Mouse (Mus musculus): ENCODE data around the gene Sept1. TPM values are rescaled to one million over a fixed set of nuclear protein-coding genes. Genes with fewer than 3 reads are reported as not detected.

Gene Sept1
- 13.9 and 22.8 TPM in 2 replicates for polyA plus RNA-seq (2012; rRNA removed)

GRCm38 (mm10) chr7:127232622-127233367 lies at the start of gene Sept1, which contains the start of gene Zfp553:
Gene Sept1, minus strand, starts transcription at chr7:127233130.
Gene Zfp553, plus strand, starts transcription at chr7:127233061.

GRCm38 (mm10) chr7:127273925-127274789 lies 41.2 kb upstream of the Sept1 start, which contains the start of gene Sephs2:
Gene Sephs2, minus strand, starts transcription at chr7:127274055.

GRCm38 (mm10) chr7:127260309-127261111 lies 27.6 kb upstream of the Sept1 start, which contains the start of gene Dctpp1:
Gene Dctpp1, minus strand, starts transcription at chr7:127260709.

GRCm38 (mm10) chr7:127243870-127244657 lies 11.1 kb upstream of the Sept1 start, which contains the start of gene Zfp771:
Gene Zfp771, plus strand, starts transcription at chr7:127244274.

GRCm38 (mm10) chr7:127208553-127209438 lies 24.1 kb downstream of the Sept1 start, which contains the start of gene Mylpf:
Gene Mylpf, plus strand, starts transcription at chr7:127208890.

GRCm38 (mm10) chr7:127208295-127208552 lies 24.7 kb downstream of the Sept1 start, which contains the start of gene Tbc1d10b:
Gene Tbc1d10b, minus strand, starts transcription at chr7:127208468.

GRCm38 (mm10) chr7:127195544-127196295 lies 37.2 kb downstream of the Sept1 start, which contains the start of gene Cd2bp2:
Gene Cd2bp2, minus strand, starts transcription at chr7:127196050.

Other genes with a start within 250 kb of the Sept1 start
- 82.1 and 99.8 TPM in 2 replicates for gene Mvp, start 218.5 kb downstream of the Sept1 start, polyA plus RNA-seq (2012; rRNA removed)
- gene Pagr1b, start 216.6 kb downstream of the Sept1 start, polyA plus RNA-seq (2012; rRNA removed), result 2.2 and 4.7 TPM in 2 replicates
- 1.3 and 3.5 TPM in 2 replicates for gene Pagr1a, start 215.8 kb downstream of the Sept1 start, polyA plus RNA-seq (2012; rRNA removed)
- gene Gm42742, start 212.0 kb downstream of the Sept1 start, polyA plus RNA-seq (2012; rRNA removed), result 60.7 and 61.9 TPM in 2 replicates
- gene Prrt2, start 211.9 kb downstream of the Sept1 start, polyA plus RNA-seq (2012; rRNA removed), result 20.6 and 34.9 TPM in 2 replicates
- gene Maz, start 206.1 kb downstream of the Sept1 start, polyA plus RNA-seq (2012; rRNA removed), result 393 and 433 TPM in 2 replicates
- gene Kif22, start 190.7 kb downstream of the Sept1 start, polyA plus RNA-seq (2012; rRNA removed), result 6.5 and 11.3 TPM in 2 replicates
- gene Zg16, start 145.8 kb downstream of the Sept1 start, polyA plus RNA-seq (2012; rRNA removed), result 4.6 and 8.5 TPM in 2 replicates
- 31.3 and 37.2 TPM in 2 replicates for gene AI467606, start 141.8 kb downstream of the Sept1 start, polyA plus RNA-seq (2012; rRNA removed)
- 2.5 and 3.0 TPM in 2 replicates for gene Qprt, start 110.9 kb downstream of the Sept1 start, polyA plus RNA-seq (2012; rRNA removed)
- gene Spn, start 95.3 kb downstream of the Sept1 start, polyA plus RNA-seq (2012; rRNA removed), result 2.0 and 2.2 TPM in 2 replicates
- 22.5 and 27.3 TPM in 2 replicates for gene Cd2bp2, start 37.1 kb downstream of the Sept1 start, polyA plus RNA-seq (2012; rRNA removed)
- gene Tbc1d10b, start 24.7 kb downstream of the Sept1 start, polyA plus RNA-seq (2012; rRNA removed), result 37.8 and 46.0 TPM in 2 replicates
- gene Mylpf, start 24.2 kb downstream of the Sept1 start, polyA plus RNA-seq (2012; rRNA removed), result 0.89 and 1.2 TPM in 2 replicates
- 30.4 and 32.0 TPM in 2 replicates for gene Zfp553, start 69 bp downstream of the Sept1 start, polyA plus RNA-seq (2012; rRNA removed)
- 290 and 471 TPM in 2 replicates for gene Zfp771, start 11.1 kb upstream of the Sept1 start, polyA plus RNA-seq (2012; rRNA removed)
- 82.3 and 102 TPM in 2 replicates for gene Dctpp1, start 27.6 kb upstream of the Sept1 start, polyA plus RNA-seq (2012; rRNA removed)
- 19.5 and 24.6 TPM in 2 replicates for gene Sephs2, start 40.9 kb upstream of the Sept1 start, polyA plus RNA-seq (2012; rRNA removed)
- gene Itgal, start 63.1 kb upstream of the Sept1 start, polyA plus RNA-seq (2012; rRNA removed), result 4.3 and 4.5 TPM in 2 replicates
- gene Zfp768, start 112.5 kb upstream of the Sept1 start, polyA plus RNA-seq (2012; rRNA removed), result 48.6 and 54.8 TPM in 2 replicates
- 9.1 and 10.7 TPM in 2 replicates for gene Zfp747, start 142.9 kb upstream of the Sept1 start, polyA plus RNA-seq (2012; rRNA removed)
- 4.5 and 4.6 TPM in 2 replicates for gene 9130019O22Rik, start 154.0 kb upstream of the Sept1 start, polyA plus RNA-seq (2012; rRNA removed)
- gene E430018J23Rik, start 160.5 kb upstream of the Sept1 start, polyA plus RNA-seq (2012; rRNA removed), result 7.9 and 11.6 TPM in 2 replicates
- gene Zfp764, start 173.7 kb upstream of the Sept1 start, polyA plus RNA-seq (2012; rRNA removed), result 7.0 and 8.5 TPM in 2 replicates
- 34.3 and 36.2 TPM in 2 replicates for gene Zfp688, start 188.9 kb upstream of the Sept1 start, polyA plus RNA-seq (2012; rRNA removed)
- gene Zfp689, start 216.0 kb upstream of the Sept1 start, polyA plus RNA-seq (2012; rRNA removed), result 8.0 and 9.3 TPM in 2 replicates
- 62.6 and 76.9 TPM in 2 replicates for gene Prr14, start 226.5 kb upstream of the Sept1 start, polyA plus RNA-seq (2012; rRNA removed)
- 21.3 and 27.7 TPM in 2 replicates for gene Fbrs, start 246.1 kb upstream of the Sept1 start, polyA plus RNA-seq (2012; rRNA removed)

Data from ovary, adult 2 months (tissue).